Mouse (Mus musculus) liver, embryonic 14.5 days (tissue): ENCODE data around the gene 4930402H24Rik.

Source experiments
- CTCF ChIP-seq: IDR thresholded peaks from 2 replicates; pipeline ENCODE4 v1.5.1; 2016; ENCODE audit warnings: antibody characterized with exemption, low read depth, control low read depth
- EP300 ChIP-seq: IDR thresholded peaks from 2 replicates; pipeline ENCODE4 v1.6.1; 2016; ENCODE audit warnings: antibody characterized with exemption, low read depth

GRCm38 (mm10) chr2:130663342-130663741 lies 242.9 kb downstream of the 4930402H24Rik start:
- TF ChIP-seq CTCF (no peak), EP300 (no peak)
